Mouse (Mus musculus) ovary, adult 2 months (tissue): Measurements from ENCODE around the gene Metap1. TPM values are rescaled to one million over a fixed set of nuclear protein-coding genes. Genes with fewer than 3 reads are reported as not detected.

ENCODE experiments used
- polyA plus RNA-seq: library from polyadenylated mRNA; depleted of rRNA; stranded (reverse); fragments of >200 nt; gene quantifications from 2 replicates; pipeline ENCODE4 v1.2.3, GENCODE M21; 2012; rRNA removed

The Metap1 gene
- polyA plus RNA-seq: 10.5 and 14.0 TPM in 2 replicates

GRCm38 (mm10) chr3:138489327-138490033, at the start of gene Metap1:
Gene Metap1, minus strand, starts transcription at chr3:138489515.

GRCm38 (mm10) chr3:138526073-138526915, 37.0 kb upstream of the Metap1 start, which contains the start of gene Eif4e:
Gene Eif4e, plus strand, starts transcription at chr3:138526179.

GRCm38 (mm10) chr3:138442612-138443464, 46.5 kb downstream of the Metap1 start, which contains the start of gene Adh5:
Gene Adh5, plus strand, starts transcription at chr3:138443093.

GRCm38 (mm10) chr3:138415121-138415690, 74.1 kb downstream of the Metap1 start, which contains the start of gene Adh4:
Gene Adh4, plus strand, starts transcription at chr3:138415466.

Other genes starting within 250 kb of the Metap1 start
- gene Adh1, start 228.5 kb downstream of the Metap1 start, polyA plus RNA-seq: 288 and 361 TPM in 2 replicates
- gene Adh6a, start 176.2 kb downstream of the Metap1 start, polyA plus RNA-seq: not detected in 2 replicates
- 0.07 TPM in 1 of 2 replicates, not detected in the other for gene Adh6b, start 147.7 kb downstream of the Metap1 start, polyA plus RNA-seq
- not detected in 2 replicates for gene Adh4, start 74.0 kb downstream of the Metap1 start, polyA plus RNA-seq
- gene Adh5, start 46.4 kb downstream of the Metap1 start, polyA plus RNA-seq: 29.5 and 34.4 TPM in 2 replicates
- gene Eif4e, start 36.7 kb upstream of the Metap1 start, polyA plus RNA-seq: 6.4 and 14.6 TPM in 2 replicates